Mouse (Mus musculus): ENCODE results near the gene Cers6. TPM values are rescaled to one million over a fixed set of nuclear protein-coding genes. Genes with fewer than 3 reads are reported as not detected.

The Cers6 gene
- total RNA-seq (2021), result 10 to 100 TPM; 64.6 to 74.1 TPM
- long read RNA-seq, experiment 1, partial matches to known transcripts, result 7 of 22 reads
- long read RNA-seq, experiment 1, other reads (novel, unspliced or antisense), result 11 of 22 reads
- long read RNA-seq, experiment 2, transcript Cers6-206 (11 exons, 1,279 nt), result major isoform, 6 of 15 reads
- long read RNA-seq, experiment 2, partial matches to known transcripts, result 1 of 15 reads
- long read RNA-seq, experiment 2, other reads (novel, unspliced or antisense), result 8 of 15 reads

GRCm38 (mm10) chr2:68860904-68861685 is at the start of gene Cers6:
TSS of gene Cers6 (plus strand) at chr2:68861441.
- peak; percentile 99 for DNase-seq (ENCODE audit: low spot score in 2 of 2)

- no peak for DNase-seq (ENCODE audit: low spot score in 2 of 2)
Measured at GRCm38 (mm10) chr2:68814409-68814808, 46.8 kb upstream of the Cers6 start.

GRCm38 (mm10) chr2:68819040-68819439 is 42.2 kb upstream of the Cers6 start:
- DNase-seq (ENCODE audit: low spot score in 2 of 2), result no peak

- no peak for DNase-seq (ENCODE audit: low spot score in 2 of 2)
Measured at GRCm38 (mm10) chr2:68822152-68822887, 38.9 kb upstream of the Cers6 start.

GRCm38 (mm10) chr2:68825326-68826020 is 35.8 kb upstream of the Cers6 start:
- no peak for DNase-seq (ENCODE audit: low spot score in 2 of 2)

- no peak for DNase-seq (ENCODE audit: low spot score in 2 of 2)
Measured at GRCm38 (mm10) chr2:68843330-68843729, 17.9 kb upstream of the Cers6 start.

GRCm38 (mm10) chr2:68844530-68844929 is 16.7 kb upstream of the Cers6 start:
- no peak for DNase-seq (ENCODE audit: low spot score in 2 of 2)

- no peak for DNase-seq (ENCODE audit: low spot score in 2 of 2)
Measured at GRCm38 (mm10) chr2:68845002-68845740, 16.1 kb upstream of the Cers6 start.

GRCm38 (mm10) chr2:68860391-68860790 is 850 bp upstream of the Cers6 start:
- DNase-seq (ENCODE audit: low spot score in 2 of 2), result no peak

- DNase-seq (ENCODE audit: low spot score in 2 of 2), result peak; percentile 53 to 67
Measured at GRCm38 (mm10) chr2:68861721-68862463, 651 bp downstream of the Cers6 start.

GRCm38 (mm10) chr2:68862464-68863266 is 1.4 kb downstream of the Cers6 start:
- DNase-seq (ENCODE audit: low spot score in 2 of 2), result no peak

GRCm38 (mm10) chr2:68863561-68863960 is 2.3 kb downstream of the Cers6 start:
- DNase-seq (ENCODE audit: low spot score in 2 of 2), result no peak

- DNase-seq (ENCODE audit: low spot score in 2 of 2), result no peak
Measured at GRCm38 (mm10) chr2:68864366-68864765, 3.1 kb downstream of the Cers6 start.

GRCm38 (mm10) chr2:68867148-68867547 is 5.9 kb downstream of the Cers6 start:
- no peak for DNase-seq (ENCODE audit: low spot score in 2 of 2)

GRCm38 (mm10) chr2:68870999-68871780 is 9.9 kb downstream of the Cers6 start:
- no peak for DNase-seq (ENCODE audit: low spot score in 2 of 2)

GRCm38 (mm10) chr2:68873086-68873485 is 11.8 kb downstream of the Cers6 start:
- DNase-seq (ENCODE audit: low spot score in 2 of 2), result no peak

- no peak for DNase-seq (ENCODE audit: low spot score in 2 of 2)
Measured at GRCm38 (mm10) chr2:68873653-68874441, 12.6 kb downstream of the Cers6 start.

All from left cerebral cortex, adult 18-20 months (tissue).